Mouse (Mus musculus) myocyte (in vitro differentiated cells): Measurements from ENCODE around the gene Flt1.

ENCODE experiments used
- CEBPB ChIP-seq: IDR thresholded peaks from 2 replicates; pipeline ENCODE4 v1.6.1; 2011; ENCODE audit warnings: mild to moderate bottlenecking, moderate library complexity; ENCODE audit not compliant: poor library complexity, insufficient read depth, severe bottlenecking
- E2F4 ChIP-seq: IDR thresholded peaks from one replicate; pipeline ENCODE4 v1.6.1; 2011; ENCODE audit warnings: mild to moderate bottlenecking, control low read depth, moderate library complexity; ENCODE audit not compliant: insufficient read depth
- MAX ChIP-seq: IDR thresholded peaks from one replicate; pipeline ENCODE4 v1.6.1; 2011; ENCODE audit warnings: low read depth, mild to moderate bottlenecking, control low read depth
- MYOD1 ChIP-seq, 3 experiments: IDR thresholded peaks; one replicate each; pipeline ENCODE4 v1.6.1; 2011; ENCODE audit warnings: control low read depth in 2 of 3, low read depth in 2 of 3, mild to moderate bottlenecking in 2 of 3, moderate library complexity in 1 of 3; ENCODE audit not compliant: insufficient read length in 2 of 3, control insufficient read depth in 1 of 3
- MYOG ChIP-seq, 3 experiments: IDR thresholded peaks; one replicate each; pipeline ENCODE4 v1.6.1; 2011; ENCODE audit warnings: control low read depth in 2 of 3, low read depth in 2 of 3, mild to moderate bottlenecking in 2 of 3; ENCODE audit not compliant: insufficient read length in 2 of 3, control insufficient read depth in 1 of 3, insufficient read depth in 1 of 3
- POLR2A ChIP-seq: IDR thresholded peaks from one replicate; pipeline ENCODE4 v1.6.1; 2011; ENCODE audit warnings: low read depth, mild to moderate bottlenecking, control low read depth, moderate library complexity; ENCODE audit not compliant: insufficient read length
- POLR2AphosphoS2 ChIP-seq: IDR thresholded peaks from one replicate; pipeline ENCODE4 v1.6.1; 2011; ENCODE audit warnings: low read depth, control low read depth; ENCODE audit not compliant: insufficient read length
- SRF ChIP-seq: IDR thresholded peaks from one replicate; pipeline ENCODE4 v1.6.1; 2011; ENCODE audit warnings: low read depth; ENCODE audit not compliant: control insufficient read depth, insufficient read length
- TCF12 ChIP-seq: IDR thresholded peaks from one replicate; pipeline ENCODE4 v1.6.1; 2011; ENCODE audit warnings: mild to moderate bottlenecking, control low read depth; ENCODE audit not compliant: poor library complexity, insufficient read depth, severe bottlenecking
- USF1 ChIP-seq: IDR thresholded peaks from one replicate; pipeline ENCODE4 v1.6.1; 2011; ENCODE audit warnings: low read depth, mild to moderate bottlenecking, control low read depth, moderate library complexity

DNA sequence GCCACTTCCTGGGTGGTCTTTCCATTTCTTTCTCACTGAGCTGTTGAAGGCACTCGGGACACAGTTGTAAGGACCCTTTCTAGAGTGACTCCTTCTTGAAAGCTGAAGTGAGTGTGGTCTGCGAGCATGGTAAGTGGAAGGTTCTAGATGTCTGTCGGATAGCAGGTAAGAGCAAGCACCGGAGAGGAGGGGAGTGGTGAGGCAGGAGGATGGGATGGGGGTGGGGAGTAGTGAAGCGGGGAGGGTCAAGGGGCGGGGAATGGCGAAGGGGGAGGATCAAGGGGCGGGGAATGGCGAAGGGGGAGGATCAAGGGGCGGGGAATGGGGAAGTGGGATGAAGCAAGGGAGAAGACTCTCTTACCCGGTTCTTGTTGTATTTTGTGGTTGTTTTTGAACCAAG, 91.8 kb downstream of the Flt1 start:
- no peak for TF ChIP-seq POLR2AphosphoS2
- TF ChIP-seq TCF12 = no peak
- no peak for TF ChIP-seq E2F4
- TF ChIP-seq USF1 = no peak
- TF ChIP-seq POLR2A = no peak
- TF ChIP-seq MYOD1 (IDR thresholded peaks at IDR 0.05; ENCODE audit: control insufficient read depth in 1 of 3, insufficient read length in 2 of 3, low read depth in 2 of 3) = no peak
- TF ChIP-seq CEBPB = no peak
- no peak for TF ChIP-seq MYOG (IDR thresholded peaks at IDR 0.05; ENCODE audit: control insufficient read depth in 1 of 3, insufficient read depth in 1 of 3, insufficient read length in 2 of 3, low read depth in 2 of 3)
- TF ChIP-seq MAX = no peak
- no peak for TF ChIP-seq SRF
